Mouse (Mus musculus): Measurements from ENCODE around the gene Pigz. TPM values are rescaled to one million over a fixed set of nuclear protein-coding genes. Genes with fewer than 3 reads are reported as not detected.

Pigz gene
- polyA plus RNA-seq, 1 experiment from 2014 or later = 0.52 TPM

- WGBS = 56% methylated on average over 17 of the region's 17 CpGs
- peaks cover 28% of the 10 kb centered on the region for H3K4me1 ChIP-seq (replicated peaks)
- H3K4me2 ChIP-seq = peak overlapping the region; percentile 37; the same call in 1 of the 2 replicates
- H3K27me3 ChIP-seq (replicated peaks) = peaks cover 49% of the 10 kb centered on the region
- ATAC-seq (ENCODE audit: insufficient number of reproducible peaks, low FRiP score) = no peak
- H3K36me3 ChIP-seq = no peaks in the 10 kb centered on the region
- no peak overlapping the region for H3K27ac ChIP-seq (ENCODE audit: poor library complexity, severe bottlenecking)
- no peaks in the 10 kb centered on the region for H3K9me3 ChIP-seq (replicated peaks)
- 0 out of 2 replicates have a peak overlapping the region, but pooled peaks have one; percentile 10 for H3K9ac ChIP-seq
- H3K4me3 ChIP-seq = no peak overlapping the region
Observed at GRCm38 (mm10) chr16:31931330-31931729, 2.3 kb upstream of the Pigz start.

- no peak overlapping the region for H3K9ac ChIP-seq
- H3K4me2 ChIP-seq = no peak overlapping the region
- H3K9me3 ChIP-seq (replicated peaks) = no peaks in the 10 kb centered on the region; the same call in 1 of the 2 replicates
- no peak overlapping the region for H3K27ac ChIP-seq (ENCODE audit: poor library complexity, severe bottlenecking)
- H3K27me3 ChIP-seq (replicated peaks) = peaks cover 55% of the 10 kb centered on the region
- 53% methylated on average over 5 of the region's 5 CpGs for WGBS
- no peak for ATAC-seq (ENCODE audit: insufficient number of reproducible peaks, low FRiP score)
- H3K36me3 ChIP-seq = no peaks in the 10 kb centered on the region
- H3K4me3 ChIP-seq = no peak overlapping the region
- peaks cover 28% of the 10 kb centered on the region for H3K4me1 ChIP-seq (replicated peaks)
Observed at GRCm38 (mm10) chr16:31932255-31932654, 1.4 kb upstream of the Pigz start.

DNA sequence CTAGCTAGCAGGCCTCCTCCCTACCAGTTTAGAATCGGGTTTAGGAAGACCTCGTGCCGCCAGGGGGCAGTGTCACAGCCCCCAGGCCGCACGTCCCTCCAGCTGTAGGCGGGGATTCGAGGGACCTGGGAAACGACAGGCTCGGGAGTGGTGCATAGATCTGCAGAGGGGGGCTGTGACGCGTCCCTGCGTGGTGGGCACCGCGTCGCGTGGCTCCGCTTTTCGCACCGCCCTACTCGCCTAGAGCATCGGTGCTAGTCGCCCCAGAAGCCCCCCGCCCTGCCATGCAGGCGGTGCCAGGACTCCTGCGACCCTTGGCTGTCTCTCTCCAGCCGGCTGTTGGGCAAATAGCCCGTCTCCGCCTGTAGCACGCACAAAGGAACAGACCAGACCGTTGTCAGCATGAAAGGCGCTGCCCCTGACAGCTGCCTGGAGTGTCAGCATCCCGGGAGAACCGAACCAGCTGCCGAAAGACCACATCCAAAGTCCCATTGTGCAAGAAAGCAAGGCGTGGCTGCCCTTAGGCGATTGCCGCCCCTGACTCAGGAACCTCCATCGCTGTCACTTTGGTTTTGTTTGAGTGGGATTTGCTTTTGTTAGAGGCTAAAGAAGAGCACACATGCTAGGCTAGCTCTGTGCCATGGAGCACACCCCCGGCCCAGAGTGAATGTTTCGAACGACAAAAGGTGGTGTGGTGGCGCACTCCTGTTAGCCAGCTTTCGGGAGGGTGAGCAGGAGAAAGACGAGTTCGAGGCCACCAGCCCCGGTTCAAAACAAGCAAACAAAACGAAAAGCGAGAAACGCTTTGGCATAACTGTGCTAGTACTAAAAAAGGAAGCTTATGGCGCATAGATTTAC, 582 bp upstream of the Pigz start:
- Histone ChIP-seq H3K27ac (ENCODE audit: poor library complexity, severe bottlenecking) (no peak overlapping the region), H3K4me3 (peak overlapping the region; percentile 55), H3K9me3 (replicated peaks) (no peaks in the 10 kb centered on the region; the same call in 1 of the 2 replicates), H3K36me3 (no peaks in the 10 kb centered on the region), H3K4me2 (peak overlapping the region; percentile 91), H3K4me1 (replicated peaks) (peaks cover 28% of the 10 kb centered on the region), H3K27me3 (replicated peaks) (peaks cover 52% of the 10 kb centered on the region), H3K9ac (peak overlapping the region; percentile 66)
- WGBS = 2% methylated on average over 50 of the region's 50 CpGs
- ATAC-seq (ENCODE audit: insufficient number of reproducible peaks, low FRiP score) = peak; percentile 83

DNA sequence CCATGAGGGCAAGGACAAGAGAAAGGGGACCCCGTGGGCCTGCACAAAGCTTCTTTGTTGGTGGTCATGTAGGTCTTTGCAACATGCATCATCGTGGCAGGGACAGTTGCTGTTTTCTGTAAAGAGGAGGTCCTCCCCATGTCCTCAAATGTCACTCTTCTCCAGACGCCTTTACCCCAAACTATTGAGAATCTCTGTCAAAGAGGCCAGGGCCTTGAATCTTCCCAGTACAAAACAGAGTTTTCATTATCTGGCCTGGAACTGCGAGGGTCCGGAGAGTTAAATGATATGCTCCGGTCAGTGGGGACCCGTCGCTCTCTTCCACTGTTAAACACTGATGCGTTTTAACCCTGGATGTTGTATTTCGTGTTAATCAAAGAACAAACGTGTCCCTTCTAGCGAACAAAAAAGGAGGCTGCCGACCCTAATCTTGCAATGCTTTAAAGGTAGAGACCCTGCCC, 929 bp downstream of the Pigz start:
- no peak overlapping the region for H3K27ac ChIP-seq (ENCODE audit: poor library complexity, severe bottlenecking)
- peak overlapping the region; percentile 91 for H3K4me2 ChIP-seq
- H3K9ac ChIP-seq = peak overlapping the region; percentile 62; the same call in 1 of the 2 replicates
- no peaks in the 10 kb centered on the region; the same call in 1 of the 2 replicates for H3K9me3 ChIP-seq (replicated peaks)
- H3K4me3 ChIP-seq = peak overlapping the region; percentile 55
- H3K36me3 ChIP-seq = no peaks in the 10 kb centered on the region
- ATAC-seq (ENCODE audit: insufficient number of reproducible peaks, low FRiP score) = no peak
- H3K27me3 ChIP-seq (replicated peaks) = peaks cover 52% of the 10 kb centered on the region
- H3K4me1 ChIP-seq (replicated peaks) = peaks cover 28% of the 10 kb centered on the region
- 28% methylated on average over 13 of the region's 13 CpGs for WGBS

DNA sequence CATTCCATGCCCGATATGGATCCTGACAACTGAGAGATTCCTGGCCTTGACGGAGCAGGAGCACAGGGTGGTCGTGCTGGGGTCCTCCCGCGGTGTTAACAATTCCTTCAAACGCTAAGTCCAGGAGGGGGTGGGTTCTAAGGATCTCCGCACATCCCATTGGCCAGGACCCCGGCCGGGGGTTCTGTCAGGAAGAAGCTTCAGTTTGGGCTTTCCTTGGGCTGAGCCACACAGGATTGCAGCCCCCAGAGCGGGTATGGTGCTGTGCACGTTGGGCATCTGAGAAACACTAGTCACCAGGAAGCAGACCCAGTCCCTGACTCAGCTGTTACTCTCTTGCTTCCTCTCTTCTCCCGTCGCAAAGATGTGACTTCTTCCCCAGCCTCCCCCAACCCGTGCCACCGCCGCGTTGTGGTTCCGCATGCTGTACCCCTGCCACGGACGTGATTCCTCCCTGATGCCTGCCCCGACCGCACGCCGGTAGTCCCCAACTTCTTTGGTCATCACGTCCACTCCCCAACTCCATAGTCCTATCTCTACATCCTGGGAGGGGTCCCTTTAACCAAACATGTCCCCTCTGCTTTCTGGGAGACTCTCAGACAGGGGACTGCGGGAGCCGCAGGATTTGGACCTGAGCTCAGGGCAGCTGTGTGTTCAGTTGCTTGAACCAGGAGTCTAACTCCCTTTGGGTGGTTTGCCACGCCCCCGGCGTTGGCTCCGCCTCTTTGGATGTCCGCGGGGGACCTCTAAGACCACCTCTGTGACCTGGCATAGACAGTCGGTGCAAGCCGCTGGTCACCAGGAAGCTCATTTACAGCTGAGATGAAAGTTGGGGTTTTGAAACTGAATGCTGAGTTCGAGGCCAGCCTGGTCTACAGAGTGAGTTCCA, 1.7 kb downstream of the Pigz start:
- H3K27me3 ChIP-seq (replicated peaks) = peaks cover 48% of the 10 kb centered on the region
- H3K36me3 ChIP-seq = no peaks in the 10 kb centered on the region
- H3K4me1 ChIP-seq (replicated peaks) = peaks cover 28% of the 10 kb centered on the region
- H3K4me3 ChIP-seq = peak overlapping the region; percentile 55
- H3K27ac ChIP-seq (ENCODE audit: poor library complexity, severe bottlenecking) = no peak overlapping the region
- peak overlapping the region; percentile 91 for H3K4me2 ChIP-seq
- peak overlapping the region; percentile 62; the same call in 1 of the 2 replicates for H3K9ac ChIP-seq
- peak; percentile 10; the same call in 1 of the 2 replicates for ATAC-seq (ENCODE audit: insufficient number of reproducible peaks, low FRiP score)
- 5% methylated on average over 36 of the region's 36 CpGs for WGBS
- no peaks in the 10 kb centered on the region; the same call in 1 of the 2 replicates for H3K9me3 ChIP-seq (replicated peaks)

DNA sequence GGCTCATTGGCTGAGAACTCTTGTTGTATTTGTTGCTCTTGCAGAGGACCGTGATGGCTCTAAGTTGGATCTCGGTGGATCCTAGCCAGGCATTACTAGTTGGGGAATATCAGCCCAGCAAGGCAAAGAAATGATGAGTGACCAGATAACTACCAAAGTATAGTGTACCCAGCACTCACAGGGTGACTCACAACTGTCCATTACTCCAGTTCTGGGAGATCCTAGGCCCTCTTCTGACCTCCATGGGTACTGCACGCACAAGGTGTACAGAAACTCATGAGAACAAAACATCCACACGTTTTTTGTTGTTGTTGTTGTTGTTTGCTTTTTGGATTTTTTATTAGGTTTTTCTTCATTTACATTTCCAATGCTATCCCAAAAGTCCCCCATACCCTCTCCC, 2.9 kb downstream of the Pigz start:
- ATAC-seq (ENCODE audit: insufficient number of reproducible peaks, low FRiP score) = no peak
- Histone ChIP-seq H3K27me3 (replicated peaks) (peaks cover 36% of the 10 kb centered on the region), H3K27ac (ENCODE audit: poor library complexity, severe bottlenecking) (no peak overlapping the region), H3K9me3 (replicated peaks) (no peaks in the 10 kb centered on the region; the same call in 1 of the 2 replicates), H3K4me1 (replicated peaks) (peaks cover 28% of the 10 kb centered on the region), H3K4me3 (no peak overlapping the region), H3K36me3 (no peaks in the 10 kb centered on the region), H3K9ac (no peak overlapping the region), H3K4me2 (no peak overlapping the region)
- 83% methylated on average over 4 of the region's 4 CpGs for WGBS

DNA sequence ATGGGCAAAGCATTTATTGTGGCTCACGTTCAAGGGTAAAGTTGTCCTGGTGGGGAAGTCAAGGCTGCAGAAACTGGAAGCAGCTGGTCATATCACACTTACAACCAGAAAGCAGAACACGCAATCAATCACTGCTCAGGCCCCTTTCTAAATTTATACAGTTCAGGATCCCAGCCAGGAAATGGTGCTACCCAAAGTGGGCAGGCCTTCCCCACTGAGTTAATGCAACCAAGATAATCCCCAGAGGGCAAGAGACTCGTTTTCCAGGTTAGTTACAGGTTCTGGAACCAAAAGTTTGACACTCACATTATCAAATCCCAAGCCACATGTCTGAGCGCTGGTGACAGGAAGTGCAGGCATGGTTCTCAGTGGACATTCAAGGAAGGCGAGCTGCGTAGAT, 5.2 kb downstream of the Pigz start:
- Histone ChIP-seq H3K9me3 (replicated peaks) (no peaks in the 10 kb centered on the region; the same call in 1 of the 2 replicates), H3K9ac (no peak overlapping the region), H3K4me3 (no peak overlapping the region), H3K27ac (ENCODE audit: poor library complexity, severe bottlenecking) (no peak overlapping the region), H3K4me2 (no peak overlapping the region), H3K4me1 (replicated peaks) (peaks cover 20% of the 10 kb centered on the region), H3K27me3 (replicated peaks) (peaks cover 30% of the 10 kb centered on the region), H3K36me3 (no peaks in the 10 kb centered on the region)
- 66% methylated on average over 6 of the region's 6 CpGs for WGBS
- no peak for ATAC-seq (ENCODE audit: insufficient number of reproducible peaks, low FRiP score)

DNA sequence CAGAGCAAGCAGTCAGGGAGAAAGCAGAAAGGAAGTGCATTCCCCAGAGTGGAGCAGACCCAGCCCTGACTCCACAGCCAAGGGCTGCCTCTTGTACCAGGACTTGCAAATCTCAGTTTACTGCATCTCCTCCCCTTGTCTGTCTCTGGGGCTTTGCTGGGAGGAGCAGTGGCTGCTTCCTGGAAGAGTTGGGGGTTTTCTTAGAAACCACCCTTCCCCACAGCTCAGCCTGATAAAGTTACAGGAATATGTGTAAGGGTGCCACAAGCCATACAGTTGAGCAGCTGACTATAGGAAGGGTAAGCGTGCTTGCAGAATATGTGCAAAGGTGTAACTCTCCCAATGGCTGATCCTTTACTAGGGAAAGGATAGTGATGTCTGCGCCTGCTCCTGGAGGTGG, 6.9 kb downstream of the Pigz start:
- H3K4me1 ChIP-seq (replicated peaks) = peaks cover 11% of the 10 kb centered on the region
- no peak for ATAC-seq (ENCODE audit: insufficient number of reproducible peaks, low FRiP score)
- 52% methylated on average over 2 of the region's 2 CpGs for WGBS
- H3K4me3 ChIP-seq = no peak overlapping the region
- H3K9ac ChIP-seq = no peak overlapping the region
- H3K36me3 ChIP-seq = peaks cover 8% of the 10 kb centered on the region; the same call in 1 of the 2 replicates
- H3K27ac ChIP-seq (ENCODE audit: poor library complexity, severe bottlenecking) = no peak overlapping the region
- H3K27me3 ChIP-seq (replicated peaks) = peaks cover 13% of the 10 kb centered on the region
- no peak overlapping the region for H3K4me2 ChIP-seq
- H3K9me3 ChIP-seq (replicated peaks) = no peaks in the 10 kb centered on the region; the same call in 1 of the 2 replicates

DNA sequence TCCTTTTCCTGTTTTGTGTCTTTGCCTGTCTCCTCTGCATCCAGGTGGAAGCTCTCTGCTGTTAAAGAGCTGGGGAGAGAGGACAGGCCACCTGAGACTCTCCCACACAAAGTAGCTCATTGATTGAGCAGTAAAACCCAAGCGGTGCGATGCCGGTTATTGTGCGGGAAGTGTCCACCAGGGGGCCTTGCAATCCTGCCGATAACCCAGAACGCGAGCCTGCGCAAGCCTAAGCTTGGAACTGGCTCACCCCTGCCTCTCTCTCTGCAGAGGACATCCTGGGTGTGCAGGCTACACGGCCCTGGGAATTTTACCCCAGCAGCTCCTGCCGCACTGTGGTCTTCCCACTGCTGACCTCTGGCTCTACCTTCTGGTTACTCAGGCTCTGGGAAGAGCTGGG, 10.3 kb downstream of the Pigz start:
- H3K4me2 ChIP-seq = peak overlapping the region; percentile 6; the same call in 1 of the 2 replicates
- no peak for ATAC-seq (ENCODE audit: insufficient number of reproducible peaks, low FRiP score)
- no peak overlapping the region for H3K4me3 ChIP-seq
- WGBS = 5% methylated on average over 10 of the region's 10 CpGs
- H3K27me3 ChIP-seq (replicated peaks) = no peaks in the 10 kb centered on the region
- no peaks in the 10 kb centered on the region for H3K9me3 ChIP-seq (replicated peaks)
- H3K27ac ChIP-seq (ENCODE audit: poor library complexity, severe bottlenecking) = no peak overlapping the region
- H3K36me3 ChIP-seq = peaks cover 12% of the 10 kb centered on the region; the same call in 1 of the 2 replicates
- H3K9ac ChIP-seq = 0 out of 2 replicates have a peak overlapping the region, but pooled peaks have one; percentile 43
- peaks cover 28% of the 10 kb centered on the region for H3K4me1 ChIP-seq (replicated peaks)

GRCm38 (mm10) chr16:31944698-31945255, 11.1 kb downstream of the Pigz start:
- no peak overlapping the region for H3K27ac ChIP-seq (ENCODE audit: poor library complexity, severe bottlenecking)
- WGBS = 81% methylated on average over 12 of the region's 12 CpGs

More at GRCm38 (mm10) chr16:31944698-31945255, 11.1 kb downstream of the Pigz start:
- Histone ChIP-seq H3K4me3 (no peak overlapping the region), H3K4me1 (replicated peaks) (peaks cover 35% of the 10 kb centered on the region), H3K27me3 (replicated peaks) (no peaks in the 10 kb centered on the region), H3K9ac (no peak overlapping the region), H3K9me3 (replicated peaks) (no peaks in the 10 kb centered on the region), H3K4me2 (no peak overlapping the region), H3K36me3 (peaks cover 12% of the 10 kb centered on the region; the same call in 1 of the 2 replicates)
- no peak for ATAC-seq (ENCODE audit: insufficient number of reproducible peaks, low FRiP score)
